Mouse (Mus musculus): ENCODE data around the gene Ankrd13b.

DNA sequence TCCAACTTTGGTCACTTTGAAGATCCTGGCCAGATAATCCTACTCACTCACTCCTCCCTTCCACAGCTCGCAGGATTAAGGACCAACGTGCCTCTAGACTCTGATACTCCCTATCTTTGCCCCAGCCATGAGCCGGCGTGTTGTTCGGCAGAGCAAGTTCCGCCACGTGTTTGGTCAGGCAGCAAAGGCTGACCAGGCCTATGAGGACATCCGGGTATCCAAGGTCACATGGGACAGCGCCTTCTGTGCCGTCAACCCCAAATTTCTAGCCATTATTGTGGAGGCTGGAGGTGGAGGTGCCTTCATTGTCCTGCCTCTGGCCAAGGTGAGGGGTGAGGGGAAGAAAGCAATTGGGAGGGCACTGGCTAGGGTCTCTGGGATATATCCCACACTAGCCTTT, 25.7 kb downstream of the Ankrd13b start:
- TF ChIP-seq CTCF (IDR thresholded peaks at IDR 0.05; ENCODE audit: control insufficient read depth, insufficient read depth, insufficient replicate concordance, low read depth, low read length) (no peak), POLR2A (IDR thresholded peaks at IDR 0.05; ENCODE audit: control insufficient read depth, low read depth, low read length) (no peak)
